Mouse (Mus musculus) kidney, adult 2 months (tissue): ENCODE measurements around the gene Gper1. TPM values are rescaled to one million over a fixed set of nuclear protein-coding genes. Genes with fewer than 3 reads are reported as not detected.
"Not testable (repeated sequence)": the region's sequence is repeated elsewhere in the genome, so short reads cannot be mapped to it uniquely, and the experiment has no call there.

Source experiments
- DNase-seq: peaks from one replicate; pipeline ENCODE4 v3.0.0; 2021
- H3K27ac ChIP-seq: fragments of 200-500 bp; 2 replicates; pipeline ENCODE4 v1.5.1; 2012; ENCODE audit warnings: low read depth, low read length, control low read depth, inconsistent platforms; ENCODE audit not compliant: insufficient read depth
- H3K27me3 ChIP-seq: fragments of 200-500 bp; replicated peaks from 2 replicates; pipeline ENCODE4 v1.6.1; 2012; ENCODE audit warnings: mild to moderate bottlenecking, moderate library complexity, low read length, inconsistent platforms; ENCODE audit not compliant: control insufficient read depth, insufficient read depth
- H3K36me3 ChIP-seq: fragments of 200-500 bp; 2 replicates; pipeline ENCODE4 v1.6.1; 2012; ENCODE audit warnings: mild to moderate bottlenecking, moderate library complexity, low read length, inconsistent platforms; ENCODE audit not compliant: control insufficient read depth, insufficient read depth
- H3K4me1 ChIP-seq: fragments of 200-500 bp; 2 replicates; pipeline ENCODE4 v1.6.1; 2011; ENCODE audit warnings: low read length; ENCODE audit not compliant: control insufficient read depth, insufficient read depth
- H3K4me3 ChIP-seq: fragments of 200-500 bp; 2 replicates; pipeline ENCODE4 v1.5.1; 2011; ENCODE audit warnings: mild to moderate bottlenecking, low read depth, low read length, control low read depth; ENCODE audit not compliant: insufficient read depth
- CTCF ChIP-seq: fragments of 200-500 bp; conservative IDR thresholded peaks from 2 replicates; pipeline ENCODE4 v1.5.1; 2011; ENCODE audit warnings: low read depth, mild to moderate bottlenecking, control low read depth, low read length, moderate library complexity, mixed read lengths; ENCODE audit not compliant: insufficient read depth, insufficient read length
- POLR2A ChIP-seq: fragments of 200-500 bp; IDR thresholded peaks from one replicate; pipeline ENCODE4 v1.6.1; 2011; ENCODE audit warnings: low read depth, low read length, control low read depth
- WGBS: fragments of 180-500 bp; shearing (Covaris S2); methylation state at CpG from one replicate; pipeline ENCODE4 v1.1.7; 2018; 5-methylcytosine and 5-hydroxymethylcytosine counted together
- polyA plus RNA-seq: library from polyadenylated mRNA; depleted of rRNA; stranded (reverse); fragments of >200 nt; gene quantifications from 2 replicates; pipeline ENCODE4 v1.2.3, GENCODE M21; 2012

Gene Gper1
- polyA plus RNA-seq, 1 experiment = 2.7 TPM

DNA sequence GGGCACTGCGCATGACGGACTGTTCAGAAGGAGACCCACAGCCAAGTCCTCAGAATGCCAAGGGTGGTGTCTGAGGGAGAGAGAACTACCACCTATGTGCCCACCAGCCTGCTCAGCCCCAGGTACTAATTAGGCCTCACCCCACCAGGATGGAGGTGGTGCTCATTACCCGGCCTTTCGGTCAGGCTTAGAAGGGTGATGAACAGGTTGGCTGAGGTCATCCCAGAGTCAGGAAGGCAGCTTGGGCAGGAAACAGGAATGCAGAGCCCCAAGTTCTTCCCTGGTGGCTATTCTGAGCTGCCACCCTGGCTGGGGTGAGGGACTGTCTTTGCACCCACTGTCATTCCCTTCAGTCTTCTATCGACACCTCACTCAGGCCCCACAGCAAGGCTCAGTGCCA is 36.9 kb upstream of the Gper1 start:
- Histone ChIP-seq H3K4me1 (peaks cover 58% of the 10 kb centered on the region), H3K4me3 (no peak overlapping the region), H3K36me3 (no peaks in the 10 kb centered on the region), H3K27me3 (no peaks in the 10 kb centered on the region), H3K27ac (no peak overlapping the region)
- WGBS = 76% methylated on average over 5 of the region's 5 CpGs
- DNase-seq = no peak
- TF ChIP-seq POLR2A (no peak), CTCF (no peak)

GRCm38 (mm10) chr5:139387329-139388194 is 35.4 kb upstream of the Gper1 start:
- H3K36me3 ChIP-seq = no peaks in the 10 kb centered on the region
- TF ChIP-seq CTCF (no peak), POLR2A (no peak)
- H3K27me3 ChIP-seq = no peaks in the 10 kb centered on the region
- peak overlapping the region; percentile 42 for H3K27ac ChIP-seq
- peaks cover 54% of the 10 kb centered on the region for H3K4me1 ChIP-seq
- WGBS = 73% methylated on average over 10 of the region's 10 CpGs
- no peak for DNase-seq
- H3K4me3 ChIP-seq = no peak overlapping the region

- TF ChIP-seq POLR2A = no peak
- no peak for TF ChIP-seq CTCF
- no peaks in the 10 kb centered on the region for H3K36me3 ChIP-seq
- H3K4me1 ChIP-seq = peaks cover 47% of the 10 kb centered on the region
- no peaks in the 10 kb centered on the region for H3K27me3 ChIP-seq
- no peak overlapping the region for H3K4me3 ChIP-seq
- DNase-seq = peak; percentile 78
- H3K27ac ChIP-seq = peak overlapping the region; percentile 42
- WGBS = 42% methylated on average over 4 of the region's 4 CpGs
These were observed 34.8 kb upstream of the Gper1 start for GRCm38 (mm10) chr5:139388195-139388570.

DNA sequence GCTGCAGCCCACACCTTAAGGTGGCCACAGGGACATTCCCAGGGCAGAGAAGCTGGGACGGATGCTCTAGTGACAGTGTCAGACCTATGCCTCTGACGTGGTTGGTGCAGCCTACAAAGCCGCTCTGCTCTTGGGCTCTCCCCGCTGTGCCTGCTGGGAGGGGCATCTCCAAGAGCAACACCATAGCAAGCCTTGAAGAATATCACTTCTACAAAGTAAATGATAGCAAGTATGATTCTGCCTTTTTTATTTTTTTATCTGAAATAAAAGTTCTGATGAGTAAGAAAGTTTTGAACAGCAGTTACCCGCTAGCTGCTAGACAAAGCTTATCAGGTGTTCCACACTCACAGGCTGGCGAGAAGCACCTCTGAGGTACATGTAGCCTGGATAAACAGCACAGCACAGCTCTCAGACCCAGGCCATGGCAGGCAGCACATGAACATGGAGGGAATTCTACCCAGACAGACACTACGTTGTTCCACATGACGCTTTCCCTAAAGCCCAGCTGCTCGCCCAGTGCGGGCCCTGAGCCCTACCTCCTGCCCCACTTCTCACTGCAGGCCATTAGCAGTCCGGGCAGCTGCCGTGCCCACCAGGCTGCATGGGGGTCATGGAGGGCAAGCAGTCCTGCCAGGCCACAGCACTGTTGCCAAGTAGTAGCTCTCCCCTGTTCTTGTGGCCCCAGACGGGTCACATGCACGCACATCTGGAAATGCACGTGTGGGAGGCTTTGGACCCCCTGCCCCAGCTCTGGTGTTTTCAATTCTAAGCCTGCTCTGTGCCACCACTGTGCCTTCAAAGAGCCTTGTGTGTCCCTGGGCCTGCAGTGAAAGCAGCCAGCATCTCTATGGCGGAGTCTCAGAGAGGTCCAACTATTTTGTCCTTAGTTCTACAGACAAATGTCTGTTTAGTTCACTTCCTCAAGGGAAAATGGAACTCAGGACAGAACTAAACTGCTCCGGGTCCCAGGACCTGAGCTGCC is 34.0 kb upstream of the Gper1 start:
- no peaks in the 10 kb centered on the region for H3K27me3 ChIP-seq
- H3K4me1 ChIP-seq = peaks cover 41% of the 10 kb centered on the region
- no peaks in the 10 kb centered on the region for H3K36me3 ChIP-seq
- DNase-seq = no peak
- H3K27ac ChIP-seq = peak overlapping the region; percentile 42
- WGBS = 58% methylated on average over 17 of the region's 17 CpGs
- H3K4me3 ChIP-seq = no peak overlapping the region
- no peak for TF ChIP-seq CTCF
- TF ChIP-seq POLR2A = no peak

- no peak overlapping the region for H3K4me3 ChIP-seq
These were observed 33.3 kb upstream of the Gper1 start for GRCm38 (mm10) chr5:139389676-139390061.

GRCm38 (mm10) chr5:139390324-139391119 is 32.4 kb upstream of the Gper1 start:
- 77% methylated on average over 5 of the region's 5 CpGs for WGBS
- H3K4me3 ChIP-seq = not testable (repeated sequence)
- H3K4me1 ChIP-seq = peaks cover 32% of the 10 kb centered on the region

More at GRCm38 (mm10) chr5:139389676-139390061, 33.3 kb upstream of the Gper1 start:
- Histone ChIP-seq H3K36me3 (no peaks in the 10 kb centered on the region), H3K27me3 (no peaks in the 10 kb centered on the region), H3K4me1 (peaks cover 39% of the 10 kb centered on the region), H3K27ac (peak overlapping the region; percentile 42; the same call in 1 of the 2 replicates)
- TF ChIP-seq POLR2A = no peak
- no peak for TF ChIP-seq CTCF
- DNase-seq = peak; percentile 79
- WGBS = 11% methylated on average over 6 of the region's 6 CpGs

More at GRCm38 (mm10) chr5:139390324-139391119, 32.4 kb upstream of the Gper1 start:
- peak overlapping the region; percentile 10 for H3K27ac ChIP-seq
- not testable (repeated sequence) for H3K27me3 ChIP-seq, DNase-seq, H3K36me3 ChIP-seq
